ENCODE assay signal across 10 mouse cellular contexts in genomic region chr9:59709225-59709624, GRCm38 (mm10). TPM values are rescaled to one million over a fixed set of nuclear protein-coding genes. Genes with fewer than 3 reads are reported as not detected.
DNase-seq lines count a peak whose midpoint lies in the region.
"Had no signal": no experiment of that assay in that cellular context is flagged by ENCODE, and none has a peak within 500 bp of the region (broad histone marks: within the 10 kb centered on the region; RNA-seq: fewer than 3 reads in every experiment).

No protein-coding gene starts in this region.

- DNase-seq in adrenal gland, postnatal 14 days = peak; percentile 58
- no peak for DNase-seq in adrenal gland, adult 8-10 months
- peak; percentile 43 for DNase-seq in left cerebral cortex, postnatal 4 days
- no peak for DNase-seq in left cerebral cortex, postnatal 14 days (ENCODE audit: low spot score in 2 of 2)
- DNase-seq in kidney, postnatal 36 days = peak; percentile 68 to 82
- peak; percentile 91 for DNase-seq in lung, postnatal 36 days
- DNase-seq in thymus, postnatal 10 days (ENCODE audit: low spot score in 2 of 2) = no peak
- no peak for DNase-seq in layer of hippocampus, adult 18-20 months (ENCODE audit: low spot score in 2 of 2)
- DNase-seq: heart, adult 11 months; retina, postnatal 1 day had no signal

- intact Hi-C loops in left cerebral cortex, postnatal 4 days (cut with DNase I) = no loop called here
- intact Hi-C loops in left cerebral cortex, postnatal 14 days (cut with DNase I) = no loop called here

RNA-seq across cellular contexts. Expression of gene Gramd2, which starts 29.3 kb away (rescaled TPM):
- 0.26 and 0.52 TPM in 2 replicates for total RNA-seq in adrenal gland, postnatal 14 days (2021)
- total RNA-seq in adrenal gland, adult 8-10 months (2022) = under 1 TPM in 3 of 4 experiments, not detected in 1; 0.07 to 0.20 (median 0.11) TPM
- total RNA-seq in left cerebral cortex, postnatal 4 days (2021) = 10 to 100 TPM; 21.0 to 24.4 TPM
- 10 to 100 TPM in 1 of 2 experiments, 1 to 10 TPM in 1; 9.6 to 11.0 TPM for total RNA-seq in left cerebral cortex, postnatal 14 days (2021)
- total RNA-seq in layer of hippocampus, adult 18-20 months (2021) = 1 to 10 TPM; 5.3 to 5.8 TPM

RNA-seq across cellular contexts. Expression of gene Senp8, which starts 41.3 kb away (rescaled TPM):
- 5.5 and 6.6 TPM in 2 replicates for total RNA-seq in adrenal gland, postnatal 14 days (2021)
- 10 to 100 TPM in 3 of 4 experiments, 1 to 10 TPM in 1; 9.8 to 16.5 (median 11.5) TPM for total RNA-seq in adrenal gland, adult 8-10 months (2022)
- 1 to 10 TPM; 4.1 to 4.2 TPM for total RNA-seq in left cerebral cortex, postnatal 4 days (2021)
- 1 to 10 TPM; 4.8 to 7.5 TPM for total RNA-seq in left cerebral cortex, postnatal 14 days (2021)
- total RNA-seq in layer of hippocampus, adult 18-20 months (2021) = 10 to 100 TPM; 10.1 to 14.3 TPM

RNA-seq across cellular contexts. Expression of gene Myo9a, which starts 41.5 kb away (rescaled TPM):
- total RNA-seq in adrenal gland, postnatal 14 days (2021) = 14.1 and 18.9 TPM in 2 replicates
- 10 to 100 TPM; 13.4 to 26.5 (median 16.8) TPM for total RNA-seq in adrenal gland, adult 8-10 months (2022)
- total RNA-seq in left cerebral cortex, postnatal 4 days (2021) = 10 to 100 TPM; 98.1 to 98.4 TPM
- 10 to 100 TPM; 70.3 to 72.8 TPM for total RNA-seq in left cerebral cortex, postnatal 14 days (2021)
- total RNA-seq in layer of hippocampus, adult 18-20 months (2021) = 10 to 100 TPM; 58.2 to 65.6 TPM

RNA-seq across cellular contexts. Expression of gene Pkm, which starts 53.1 kb away (rescaled TPM):
- total RNA-seq in adrenal gland, postnatal 14 days (2021) = 647 and 658 TPM in 2 replicates
- 100 to 1,000 TPM; 565 to 846 (median 715) TPM for total RNA-seq in adrenal gland, adult 8-10 months (2022)
- total RNA-seq in left cerebral cortex, postnatal 4 days (2021) = 100 to 1,000 TPM; 517 to 569 TPM
- 100 to 1,000 TPM; 876 TPM for total RNA-seq in left cerebral cortex, postnatal 14 days (2021)
- total RNA-seq in layer of hippocampus, adult 18-20 months (2021) = 1,000 to 10,000 TPM; 1,476 to 1,478 TPM

Comparison
In these comparisons a context has a peak if more than half of its experiments do, and no peak if none do; other contexts are left out.
1. DNase-seq: peak in adrenal gland, postnatal 14 days (single experiment), left cerebral cortex, postnatal 4 days (single experiment), kidney, postnatal 36 days (2 of 2) and lung, postnatal 36 days (single experiment); none in adrenal gland, adult 8-10 months (single experiment), left cerebral cortex, postnatal 14 days (0 of 2), thymus, postnatal 10 days (0 of 2) and layer of hippocampus, adult 18-20 months (0 of 2).